Mouse (Mus musculus): ENCODE measurements around the gene Cdc20. TPM values are rescaled to one million over a fixed set of nuclear protein-coding genes. Genes with fewer than 3 reads are reported as not detected.

Gene Cdc20
- 1.6 to 3.6 TPM (median 2.0 TPM) in 3 replicates for total RNA-seq (2017)

- ATAC-seq (replicated peaks; ENCODE audit: insufficient number of reproducible peaks, low FRiP score, low TSS enrichment, poor library complexity, severe bottlenecking): peak; percentile 94
These were observed at the start of gene Cdc20 for GRCm38 (mm10) chr4:118436820-118437603. Gene Cdc20 (minus strand): TSS chr4:118437352.

GRCm38 (mm10) chr4:118476773-118477530, 39.8 kb upstream of the Cdc20 start:
- no peak for ATAC-seq (replicated peaks; ENCODE audit: insufficient number of reproducible peaks, low FRiP score, low TSS enrichment, poor library complexity, severe bottlenecking)

DNA sequence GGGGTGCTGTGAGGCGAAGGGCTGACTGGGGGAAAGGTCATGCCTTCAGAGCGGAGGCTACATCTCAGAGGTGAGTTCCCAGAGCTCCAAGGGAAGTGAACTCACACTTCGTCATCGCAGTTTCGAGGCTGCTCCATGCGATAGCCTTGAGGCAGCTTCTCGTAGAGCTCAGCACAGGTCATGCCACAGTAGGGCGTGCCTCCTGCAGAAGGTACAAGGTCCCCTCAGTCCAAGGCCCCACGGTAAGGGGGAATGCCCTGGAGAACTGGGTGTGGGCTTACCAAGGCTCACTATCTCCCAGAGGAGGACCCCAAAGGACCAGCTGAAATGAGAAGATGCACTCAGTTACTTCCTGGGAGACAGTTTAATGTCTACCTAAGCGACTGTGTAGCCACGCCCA, 35.5 kb upstream of the Cdc20 start:
- no peak for ATAC-seq (replicated peaks; ENCODE audit: insufficient number of reproducible peaks, low FRiP score, low TSS enrichment, poor library complexity, severe bottlenecking)

GRCm38 (mm10) chr4:118471281-118471680, 34.1 kb upstream of the Cdc20 start:
- no peak for ATAC-seq (replicated peaks; ENCODE audit: insufficient number of reproducible peaks, low FRiP score, low TSS enrichment, poor library complexity, severe bottlenecking)

DNA sequence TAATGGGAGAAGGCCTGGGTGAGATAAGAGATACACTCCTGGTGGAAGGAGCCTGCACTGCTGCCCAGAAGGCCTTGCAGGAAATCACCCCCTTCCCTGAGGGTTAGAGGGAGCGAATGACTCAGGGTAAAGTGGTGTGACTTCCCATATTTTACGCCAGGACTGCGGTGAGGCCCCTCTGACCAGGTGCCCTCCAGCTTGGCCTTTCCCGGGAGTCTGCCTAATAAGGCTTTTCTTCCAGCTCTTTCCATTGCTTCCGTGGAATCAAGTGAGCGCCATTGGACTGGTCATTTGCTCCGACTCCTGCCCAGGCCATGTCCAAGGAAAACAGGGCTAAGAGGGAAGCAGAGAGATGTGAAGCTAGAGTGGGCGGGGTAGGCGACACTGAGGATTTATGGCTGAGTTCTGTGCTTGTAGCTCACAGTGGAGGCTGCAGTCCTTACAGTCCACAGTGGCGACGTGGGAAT, 28.6 kb upstream of the Cdc20 start:
- ATAC-seq (replicated peaks; ENCODE audit: insufficient number of reproducible peaks, low FRiP score, low TSS enrichment, poor library complexity, severe bottlenecking): no peak

DNA sequence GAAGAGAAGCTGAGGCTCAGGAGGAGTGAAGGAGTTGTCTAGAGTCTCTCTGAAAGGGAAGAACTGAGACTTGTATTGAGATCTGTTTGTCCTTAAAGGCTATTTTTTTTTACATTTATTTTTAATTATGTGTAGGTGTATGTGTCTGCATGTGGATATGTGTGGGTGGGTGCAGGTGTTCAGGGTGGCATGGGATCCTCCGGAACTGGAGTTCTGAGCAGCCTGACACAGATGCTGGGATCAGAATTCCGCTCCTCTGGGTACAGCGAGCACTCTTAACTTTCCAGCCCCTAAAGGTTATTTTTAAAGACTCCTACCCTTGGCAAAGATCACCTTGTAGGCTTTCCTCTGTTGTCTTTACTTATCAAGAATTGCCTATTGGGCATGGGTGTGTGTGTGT, 27.8 kb upstream of the Cdc20 start:
- ATAC-seq (replicated peaks; ENCODE audit: insufficient number of reproducible peaks, low FRiP score, low TSS enrichment, poor library complexity, severe bottlenecking): no peak

- no peak for ATAC-seq (replicated peaks; ENCODE audit: insufficient number of reproducible peaks, low FRiP score, low TSS enrichment, poor library complexity, severe bottlenecking)
These were observed 20.3 kb upstream of the Cdc20 start, which contains the start of gene Mpl for GRCm38 (mm10) chr4:118457345-118457975. Gene Mpl (minus strand): TSS chr4:118457513.

GRCm38 (mm10) chr4:118446415-118447153, 9.4 kb upstream of the Cdc20 start:
- no peak for ATAC-seq (replicated peaks; ENCODE audit: insufficient number of reproducible peaks, low FRiP score, low TSS enrichment, poor library complexity, severe bottlenecking)

DNA sequence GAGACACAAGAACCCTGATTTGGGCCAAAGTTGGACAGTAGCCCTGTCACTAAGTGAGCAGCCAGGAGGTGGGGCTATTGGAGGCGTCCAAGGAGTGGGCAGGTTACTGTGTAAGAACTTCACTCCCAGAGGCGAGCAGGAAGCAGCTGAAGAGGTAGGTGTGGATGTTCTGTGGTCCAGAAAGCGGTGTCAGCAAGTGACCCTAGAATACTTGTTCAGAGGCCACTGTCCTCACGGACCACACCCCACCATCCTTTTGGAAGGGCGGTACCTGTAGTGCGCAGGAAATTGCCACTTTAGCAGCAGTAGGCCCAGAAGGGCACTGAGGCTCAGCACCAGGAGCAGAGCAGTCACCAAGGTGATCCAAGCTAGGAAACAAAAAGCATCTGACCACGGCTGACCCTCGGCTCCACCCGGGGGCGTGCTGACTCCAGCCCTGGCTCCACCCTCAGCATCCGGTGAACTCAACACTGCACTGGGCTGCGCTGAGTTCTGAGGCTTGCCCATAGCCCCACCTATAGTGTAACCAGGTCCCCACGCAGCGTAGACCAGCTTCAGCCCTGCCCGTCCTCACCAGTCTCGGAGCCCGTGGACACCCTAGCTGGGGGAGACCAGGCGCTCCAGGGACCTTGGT, 8.7 kb upstream of the Cdc20 start:
- no peak for ATAC-seq (replicated peaks; ENCODE audit: insufficient number of reproducible peaks, low FRiP score, low TSS enrichment, poor library complexity, severe bottlenecking)

DNA sequence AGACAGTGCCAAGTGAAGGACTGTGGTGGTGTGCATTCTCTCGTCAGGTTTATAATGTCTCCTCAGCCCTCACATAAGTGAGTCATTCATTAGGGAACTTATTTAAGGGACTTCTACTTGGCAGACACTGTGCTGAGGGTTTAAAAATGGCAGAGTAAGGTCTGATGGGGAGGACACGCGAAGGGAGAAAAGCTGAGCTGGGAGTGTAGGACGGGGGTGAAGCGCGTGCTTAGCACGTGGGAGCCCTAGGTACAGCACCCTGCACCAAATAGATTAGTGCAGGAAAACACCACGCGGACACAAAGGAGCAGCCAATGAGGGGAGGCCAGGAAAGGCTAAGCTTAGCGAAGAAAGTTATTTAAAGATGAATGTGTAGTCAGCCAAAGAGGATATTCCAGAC, 7.9 kb upstream of the Cdc20 start:
- no peak for ATAC-seq (replicated peaks; ENCODE audit: insufficient number of reproducible peaks, low FRiP score, low TSS enrichment, poor library complexity, severe bottlenecking)

DNA sequence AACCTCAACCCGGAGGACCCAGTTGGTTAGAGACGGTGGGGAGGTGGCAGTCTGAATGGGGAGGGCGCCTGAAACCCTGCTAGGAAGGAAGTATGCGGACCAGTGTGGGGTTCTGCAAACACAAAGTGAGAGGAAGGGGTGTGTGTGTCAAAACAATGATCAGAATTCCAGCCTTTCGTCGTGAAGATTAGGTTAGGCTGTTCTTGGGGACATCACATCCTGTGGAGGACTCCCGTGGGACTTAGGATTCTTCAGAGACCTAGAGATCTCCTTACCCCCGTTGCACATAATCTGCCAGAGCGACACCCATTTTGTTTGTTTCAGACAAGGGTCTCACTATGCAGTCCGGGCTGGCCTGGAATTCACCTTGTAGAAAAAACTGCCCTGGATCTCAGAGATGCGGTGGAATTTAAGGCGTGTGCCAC, 689 bp upstream of the Cdc20 start:
- ATAC-seq (replicated peaks; ENCODE audit: insufficient number of reproducible peaks, low FRiP score, low TSS enrichment, poor library complexity, severe bottlenecking): no peak

- no peak for ATAC-seq (replicated peaks; ENCODE audit: insufficient number of reproducible peaks, low FRiP score, low TSS enrichment, poor library complexity, severe bottlenecking)
These were observed 4.8 kb downstream of the Cdc20 start for GRCm38 (mm10) chr4:118432332-118432731.

GRCm38 (mm10) chr4:118429215-118429895, 7.8 kb downstream of the Cdc20 start:
- ATAC-seq (replicated peaks; ENCODE audit: insufficient number of reproducible peaks, low FRiP score, low TSS enrichment, poor library complexity, severe bottlenecking): no peak

GRCm38 (mm10) chr4:118428531-118429214, 8.5 kb downstream of the Cdc20 start:
- ATAC-seq (replicated peaks; ENCODE audit: insufficient number of reproducible peaks, low FRiP score, low TSS enrichment, poor library complexity, severe bottlenecking): no peak

- peak; percentile 84 for ATAC-seq (replicated peaks; ENCODE audit: insufficient number of reproducible peaks, low FRiP score, low TSS enrichment, poor library complexity, severe bottlenecking)
These were observed 9.2 kb downstream of the Cdc20 start, which contains the start of gene Elovl1 for GRCm38 (mm10) chr4:118427768-118428451. Gene Elovl1 (plus strand): TSS chr4:118428093.

DNA sequence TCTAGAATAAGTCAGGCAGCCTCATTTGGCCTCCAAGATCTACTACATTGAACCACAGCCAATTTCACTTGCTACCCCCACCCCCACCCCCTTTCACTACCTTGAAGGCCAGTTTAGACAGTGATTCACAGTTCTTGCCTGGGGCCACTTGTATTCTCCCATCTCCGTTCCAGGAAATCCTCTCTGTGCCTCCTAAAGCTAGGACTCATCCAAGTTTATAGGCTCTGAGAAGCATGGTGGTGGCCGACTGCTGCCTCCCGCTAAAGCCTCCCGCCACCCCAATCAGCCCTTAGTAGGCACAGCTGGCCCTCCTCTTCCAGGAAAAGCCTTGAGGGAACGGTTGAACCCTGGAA, 9.8 kb downstream of the Cdc20 start:
- no peak for ATAC-seq (replicated peaks; ENCODE audit: insufficient number of reproducible peaks, low FRiP score, low TSS enrichment, poor library complexity, severe bottlenecking)

GRCm38 (mm10) chr4:118425374-118425773, 11.8 kb downstream of the Cdc20 start:
- no peak for ATAC-seq (replicated peaks; ENCODE audit: insufficient number of reproducible peaks, low FRiP score, low TSS enrichment, poor library complexity, severe bottlenecking)

Data from monocyte, adult 5-6 weeks (primary cell).